In genomic region chr1:99970184-99971086, GRCm38 (mm10) we compare ENCODE assay signal across 17 mouse cellular contexts.
A peak's percentile ranks its signal among the peaks of the same experiment; 100 is the strongest.
DNase-seq lines count a peak whose midpoint lies in the region; ATAC-seq lines count a peak whose summit lies in the region.
"Had no signal": no experiment of that assay in that cellular context is flagged by ENCODE, and none has a peak within 500 bp of the region (broad histone marks: within the 10 kb centered on the region; RNA-seq: fewer than 3 reads in every experiment).

No protein-coding gene starts in this region.

- no peaks in the 10 kb centered on the region for H3K9me3 ChIP-seq in embryonic facial prominence, embryonic 14.5 days (ENCODE audit: control insufficient read depth, low read length)
- no peaks in the 10 kb centered on the region for H3K9me3 ChIP-seq in embryonic facial prominence, embryonic 10.5 days
- no peaks in the 10 kb centered on the region for H3K9me3 ChIP-seq in midbrain, embryonic 11.5 days (ENCODE audit: control insufficient read depth, low read length)
- H3K9me3 ChIP-seq in midbrain, embryonic 10.5 days (replicated peaks), result no peaks in the 10 kb centered on the region
- H3K9me3 ChIP-seq in neural tube, embryonic 15.5 days (replicated peaks), result no peaks in the 10 kb centered on the region
- H3K9me3 ChIP-seq: intestine, embryonic 15.5 days; kidney, embryonic 15.5 days had no signal

- DNase-seq in embryonic facial prominence, embryonic 14.5 days (ENCODE audit: low spot score), result peak; percentile 76
- no peak for DNase-seq in embryonic facial prominence, embryonic 10.5 days (ENCODE audit: low spot score)
- peak; percentile 85 for DNase-seq in midbrain, embryonic 11.5 days (ENCODE audit: low spot score, missing footprints)
- DNase-seq in midbrain, embryonic 10.5 days (ENCODE audit: low spot score), result no peak
- peak; percentile 66 for DNase-seq in gonadal fat pad, adult 2 months (ENCODE audit: low read depth)
- no peak for DNase-seq in kidney, adult 11 months
- no peak for DNase-seq in adrenal gland, postnatal 25 days
- DNase-seq: gastrocnemius, postnatal 36 days; heart, postnatal 14 days; thymus, adult 18-20 months had no signal

- H3K4me2 ChIP-seq in embryonic facial prominence, embryonic 14.5 days (ENCODE audit: low read depth, low read length), result no peak overlapping the region
- H3K4me2 ChIP-seq in midbrain, embryonic 11.5 days, result no peak overlapping the region
- H3K4me2 ChIP-seq in neural tube, embryonic 15.5 days, result no peak overlapping the region
- H3K4me2 ChIP-seq: heart, embryonic 11.5 days; intestine, embryonic 15.5 days; kidney, embryonic 15.5 days had no signal

- H3K36me3 ChIP-seq in embryonic facial prominence, embryonic 14.5 days (ENCODE audit: control insufficient read depth, insufficient read depth, low read length), result no peaks in the 10 kb centered on the region
- no peaks in the 10 kb centered on the region for H3K36me3 ChIP-seq in embryonic facial prominence, embryonic 10.5 days (replicated peaks)
- no peaks in the 10 kb centered on the region for H3K36me3 ChIP-seq in midbrain, embryonic 11.5 days (ENCODE audit: control insufficient read depth, insufficient read depth, low read length)
- no peaks in the 10 kb centered on the region for H3K36me3 ChIP-seq in midbrain, embryonic 10.5 days
- H3K36me3 ChIP-seq in neural tube, embryonic 15.5 days, result no peaks in the 10 kb centered on the region
- H3K36me3 ChIP-seq: intestine, embryonic 15.5 days; kidney, embryonic 15.5 days had no signal

- H3K27me3 ChIP-seq in embryonic facial prominence, embryonic 14.5 days (replicated peaks; ENCODE audit: control insufficient read depth, insufficient read depth, low read length), result no peaks in the 10 kb centered on the region
- H3K27me3 ChIP-seq in embryonic facial prominence, embryonic 10.5 days (replicated peaks; ENCODE audit: low read depth, poor library complexity, severe bottlenecking), result no peaks in the 10 kb centered on the region
- H3K27me3 ChIP-seq in midbrain, embryonic 11.5 days (ENCODE audit: control insufficient read depth, insufficient read depth, low read length), result no peaks in the 10 kb centered on the region
- H3K27me3 ChIP-seq in midbrain, embryonic 10.5 days (ENCODE audit: low read depth, poor library complexity, severe bottlenecking), result no peaks in the 10 kb centered on the region
- H3K27me3 ChIP-seq in neural tube, embryonic 15.5 days (replicated peaks), result no peaks in the 10 kb centered on the region
- H3K27me3 ChIP-seq: CH12.LX; intestine, embryonic 15.5 days; kidney, embryonic 15.5 days had no signal

- no peak overlapping the region for H3K4me3 ChIP-seq in embryonic facial prominence, embryonic 14.5 days (ENCODE audit: low read depth, low read length)
- no peak overlapping the region for H3K4me3 ChIP-seq in embryonic facial prominence, embryonic 10.5 days
- H3K4me3 ChIP-seq in midbrain, embryonic 11.5 days (ENCODE audit: low read depth, low read length), result no peak overlapping the region
- no peak overlapping the region for H3K4me3 ChIP-seq in midbrain, embryonic 10.5 days
- no peak overlapping the region for H3K4me3 ChIP-seq in neural tube, embryonic 15.5 days (replicated peaks)
- H3K4me3 ChIP-seq: intestine, embryonic 15.5 days; kidney, embryonic 15.5 days had no signal

- ATAC-seq in embryonic facial prominence, embryonic 14.5 days (ENCODE audit: low read depth), result peak; percentile 84
- 0 out of 2 replicates have a peak, but pooled peaks have one; percentile 11 for ATAC-seq in midbrain, embryonic 11.5 days (ENCODE audit: low FRiP score)
- no peak for ATAC-seq in neural tube, embryonic 15.5 days (ENCODE audit: low FRiP score)
- ATAC-seq: intestine, embryonic 15.5 days; lung, postnatal 0 days had no signal

- WGBS in embryonic facial prominence, embryonic 14.5 days, result 25% methylated on average over 4 of the region's 4 CpGs
- WGBS in embryonic facial prominence, embryonic 10.5 days, result 29% methylated on average over 4 of the region's 4 CpGs
- WGBS in midbrain, embryonic 11.5 days, result 22% methylated on average over 4 of the region's 4 CpGs
- WGBS in midbrain, embryonic 10.5 days, result 28% methylated on average over 4 of the region's 4 CpGs
- 23% methylated on average over 4 of the region's 4 CpGs for WGBS in neural tube, embryonic 15.5 days

- no peak overlapping the region for H3K9ac ChIP-seq in embryonic facial prominence, embryonic 14.5 days (ENCODE audit: low read depth, low read length)
- no peak overlapping the region for H3K9ac ChIP-seq in midbrain, embryonic 11.5 days (ENCODE audit: low read length)
- H3K9ac ChIP-seq in neural tube, embryonic 15.5 days (replicated peaks), result no peak overlapping the region
- H3K9ac ChIP-seq: intestine, embryonic 15.5 days; kidney, embryonic 15.5 days; liver, embryonic 14.5 days had no signal

- no peaks in the 10 kb centered on the region for H3K4me1 ChIP-seq in embryonic facial prominence, embryonic 14.5 days (ENCODE audit: control insufficient read depth, insufficient read depth, low read length)
- no peaks in the 10 kb centered on the region for H3K4me1 ChIP-seq in embryonic facial prominence, embryonic 10.5 days
- 0 out of 2 replicates have a peak, but pooled peaks cover 3% of the 10 kb centered on the region for H3K4me1 ChIP-seq in midbrain, embryonic 11.5 days (ENCODE audit: control insufficient read depth, insufficient read depth, low read length)
- H3K4me1 ChIP-seq in midbrain, embryonic 10.5 days, result peaks cover 6% of the 10 kb centered on the region
- H3K4me1 ChIP-seq in neural tube, embryonic 15.5 days, result peaks cover 7% of the 10 kb centered on the region
- H3K4me1 ChIP-seq: intestine, embryonic 15.5 days; kidney, embryonic 15.5 days had no signal

- H3K27ac ChIP-seq in embryonic facial prominence, embryonic 14.5 days (replicated peaks; ENCODE audit: low read depth, low read length), result no peak overlapping the region
- H3K27ac ChIP-seq in embryonic facial prominence, embryonic 10.5 days (replicated peaks), result no peak overlapping the region
- H3K27ac ChIP-seq in midbrain, embryonic 11.5 days (ENCODE audit: low read depth, low read length), result no peak overlapping the region
- H3K27ac ChIP-seq in midbrain, embryonic 10.5 days (replicated peaks), result no peak overlapping the region
- peak overlapping the region; percentile 2; the same call in 1 of the 2 replicates for H3K27ac ChIP-seq in neural tube, embryonic 15.5 days (replicated peaks)
- H3K27ac ChIP-seq: intestine, embryonic 15.5 days; kidney, embryonic 15.5 days; liver, embryonic 14.5 days had no signal

Comparison
In these comparisons a context has a peak if more than half of its experiments do, and no peak if none do; other contexts are left out.
1. DNase-seq: peak in embryonic facial prominence, embryonic 14.5 days (single experiment), midbrain, embryonic 11.5 days (single experiment) and gonadal fat pad, adult 2 months (single experiment); none in embryonic facial prominence, embryonic 10.5 days (single experiment), midbrain, embryonic 10.5 days (single experiment), kidney, adult 11 months (single experiment) and adrenal gland, postnatal 25 days (single experiment).